Mouse (Mus musculus) kidney, postnatal 14 days (tissue): ENCODE measurements around the gene Map4k4.

Experiments used
- DNase-seq: peaks from one replicate; pipeline ENCODE4 v3.0.0; 2022; ENCODE audit warnings: mixed read lengths

Map4k4 gene

DNA sequence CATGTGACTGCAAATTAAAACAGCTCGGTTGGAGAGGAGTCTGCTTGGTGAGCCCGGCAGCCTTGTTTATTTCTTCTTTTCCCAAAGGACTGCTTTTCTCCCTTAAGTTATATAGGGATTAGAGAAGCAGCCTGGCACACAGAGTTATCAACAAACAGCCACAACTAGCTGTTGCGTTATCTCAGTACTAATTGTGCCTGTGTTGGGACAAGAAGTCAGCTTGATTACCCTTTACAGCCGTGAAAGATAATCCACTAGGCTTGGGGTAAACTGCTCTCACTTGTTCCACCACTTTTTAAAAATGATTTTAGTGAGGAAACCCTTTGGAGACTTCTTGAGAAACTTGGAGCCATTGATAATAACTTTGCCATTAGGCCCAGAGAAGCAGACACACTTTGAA lies 36.9 kb downstream of the Map4k4 start:
- no peak for DNase-seq

DNA sequence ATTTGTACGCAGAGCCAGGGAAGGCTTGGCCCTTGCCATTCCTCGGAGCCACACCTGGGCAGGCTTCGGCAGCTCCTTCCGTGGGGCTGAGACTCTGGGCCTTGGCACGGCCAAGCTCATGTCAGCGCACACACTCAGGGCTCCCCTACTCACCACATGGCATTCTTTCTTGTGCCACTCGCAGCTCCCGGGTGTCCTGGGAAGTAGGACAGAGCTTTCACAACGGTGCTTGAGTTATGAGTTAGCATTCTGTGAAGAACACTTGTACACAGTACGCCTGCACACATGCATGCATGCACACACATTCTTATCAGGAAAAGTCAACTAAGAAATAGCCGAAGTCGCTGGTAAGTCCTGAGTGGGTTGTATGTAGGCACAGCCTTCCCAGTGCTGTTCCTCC lies 38.7 kb downstream of the Map4k4 start:
- DNase-seq = no peak

DNA sequence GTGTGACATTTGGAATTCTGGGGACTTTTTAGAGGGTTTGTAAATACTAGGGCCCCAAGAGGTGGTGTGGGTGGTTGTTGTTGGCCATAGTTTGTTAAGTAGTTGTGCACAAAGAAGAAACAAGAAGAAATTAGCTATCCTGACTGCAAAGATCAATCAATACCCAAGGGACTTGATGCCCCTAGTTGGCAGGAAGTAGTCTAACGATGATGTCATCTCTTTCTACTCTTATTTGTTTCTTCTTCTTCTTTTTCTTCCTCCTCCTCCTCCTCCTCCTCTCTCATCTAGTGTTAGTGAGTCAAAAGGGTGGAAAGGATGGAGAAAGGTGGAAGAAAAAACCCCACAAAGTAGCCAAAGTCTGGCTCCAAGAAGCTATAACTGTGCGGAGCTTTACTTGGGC lies 39.6 kb downstream of the Map4k4 start:
- no peak for DNase-seq

DNA sequence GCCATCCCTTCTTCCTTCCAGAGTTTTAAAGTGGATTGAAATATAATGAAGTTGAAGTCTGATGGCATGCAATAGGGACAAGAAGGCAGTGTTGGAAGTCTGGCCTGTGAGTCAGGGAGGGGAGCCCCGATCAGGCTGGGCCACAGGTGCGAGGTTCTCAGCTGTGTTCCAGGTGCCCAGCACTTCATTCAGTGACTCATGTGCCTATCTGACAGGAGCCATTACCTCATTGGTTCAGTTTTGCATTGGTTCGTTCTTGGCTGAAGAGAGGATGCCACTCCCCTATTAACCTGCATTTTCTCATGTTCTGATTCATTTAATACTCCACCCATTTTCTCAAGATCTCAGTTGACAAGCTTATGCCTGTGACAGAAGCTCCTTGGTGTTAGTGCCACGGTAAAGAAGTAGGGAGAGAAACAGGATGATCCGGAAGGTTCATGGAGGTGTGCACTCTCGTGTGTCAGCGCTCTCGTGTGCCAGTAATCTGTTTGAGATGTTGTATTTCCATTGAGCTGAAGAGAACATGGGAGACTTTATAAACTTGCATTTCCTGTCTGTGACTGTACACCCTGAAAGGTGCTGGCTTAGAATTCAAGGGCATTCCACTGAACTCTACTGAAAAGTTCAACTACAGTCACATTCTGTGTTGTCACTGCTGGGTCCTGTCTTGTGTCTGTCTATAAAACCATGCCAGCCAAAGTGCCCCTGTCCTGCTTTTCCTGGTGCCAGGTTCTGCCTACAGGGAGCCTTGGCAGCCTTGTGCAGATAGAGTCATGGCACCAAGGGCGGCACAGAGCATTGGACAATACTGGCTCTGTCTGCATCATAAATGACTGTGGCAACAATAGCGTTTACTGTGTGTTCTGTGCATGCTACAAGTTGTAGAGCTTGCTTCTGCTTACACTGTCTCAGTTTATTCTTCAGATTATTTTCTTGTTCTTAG lies 40.8 kb downstream of the Map4k4 start:
- DNase-seq = no peak

DNA sequence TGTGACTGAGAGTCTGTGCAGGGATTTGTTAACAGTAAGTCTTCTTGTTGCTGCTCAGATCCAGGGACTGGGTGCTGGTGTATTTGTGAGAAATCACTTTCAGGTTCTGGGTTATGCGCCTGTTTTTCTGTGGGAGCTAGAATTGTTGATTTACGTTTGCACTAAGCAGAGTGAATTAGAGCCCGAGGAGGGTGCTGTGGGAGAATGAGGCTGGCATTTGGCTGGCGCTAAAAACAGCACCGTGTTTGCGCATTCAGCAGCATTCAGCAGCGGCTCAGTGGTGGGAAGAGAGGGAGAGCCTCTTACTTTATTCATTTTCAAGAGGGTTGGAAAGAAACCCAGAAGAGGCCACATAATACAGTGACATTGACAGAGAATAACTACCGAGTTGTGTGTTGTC lies 42.2 kb downstream of the Map4k4 start:
- DNase-seq = no peak

DNA sequence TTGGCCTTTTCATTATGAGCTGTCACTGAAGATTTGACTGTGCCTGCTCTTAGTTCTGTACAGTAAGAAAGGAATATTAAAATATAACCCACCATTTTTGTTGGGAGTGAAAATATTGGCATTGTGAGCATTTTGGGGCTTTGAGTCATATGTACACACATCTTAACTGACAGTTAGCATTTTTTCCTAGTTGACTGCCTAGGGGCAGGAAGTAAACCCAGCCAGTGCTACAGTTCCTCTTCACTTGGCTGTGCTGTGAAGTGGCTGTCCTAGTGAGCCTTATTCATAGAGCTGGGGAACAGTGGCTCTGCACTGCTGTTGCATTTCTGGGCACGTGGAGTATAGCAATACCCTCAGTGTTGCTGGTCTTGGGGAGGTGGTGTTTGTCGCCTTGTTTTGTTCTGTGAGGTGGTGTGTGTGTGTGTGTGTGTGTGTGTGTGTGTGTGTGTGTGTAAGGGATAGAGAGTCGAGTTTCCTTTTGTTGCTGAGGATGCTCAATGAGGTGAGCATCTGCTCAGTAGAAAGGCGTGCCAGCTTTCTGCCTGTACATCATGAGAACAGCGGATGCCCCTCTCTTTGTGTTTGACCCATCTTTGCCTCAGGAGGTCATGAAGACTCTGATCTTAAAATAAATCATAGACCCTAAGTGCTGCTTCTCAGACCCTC lies 43.7 kb downstream of the Map4k4 start:
- DNase-seq = no peak

DNA sequence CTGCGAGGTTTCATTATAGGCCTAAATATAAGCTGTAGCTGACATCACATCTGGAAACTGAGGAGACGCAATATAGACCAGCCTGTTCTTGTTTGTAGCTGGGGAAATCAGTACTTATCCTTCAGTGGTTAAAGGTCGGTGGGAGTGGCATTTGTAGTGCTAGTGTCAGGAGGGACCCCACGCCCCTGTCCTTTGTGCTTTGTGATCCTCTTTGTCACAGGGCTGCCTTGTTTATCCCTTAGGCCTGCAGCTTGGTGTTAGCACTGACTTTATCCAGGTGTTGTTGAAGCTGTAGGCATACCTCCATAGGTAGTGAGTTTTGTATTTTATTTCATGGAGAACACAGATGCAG lies 44.2 kb downstream of the Map4k4 start:
- DNase-seq = no peak

DNA sequence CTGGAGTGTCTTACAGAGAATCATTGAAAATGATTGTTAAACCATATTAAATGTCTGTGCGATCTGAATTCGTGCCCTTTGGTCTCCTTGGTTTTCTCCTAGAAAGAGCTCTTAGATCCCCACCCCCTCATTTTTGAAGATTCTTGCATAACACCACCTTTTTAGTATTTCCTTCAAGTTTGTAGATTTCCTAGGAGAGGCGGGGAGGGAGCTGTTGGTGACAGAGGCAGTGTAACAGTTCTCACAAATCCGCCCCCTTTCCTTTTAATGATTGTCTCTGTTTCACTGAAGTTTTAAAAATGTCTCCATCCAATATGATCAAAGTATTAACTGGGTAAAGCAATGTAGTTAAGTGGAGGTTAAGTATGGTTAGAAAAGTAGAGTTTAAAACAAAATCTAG lies 45.7 kb downstream of the Map4k4 start:
- DNase-seq = no peak

DNA sequence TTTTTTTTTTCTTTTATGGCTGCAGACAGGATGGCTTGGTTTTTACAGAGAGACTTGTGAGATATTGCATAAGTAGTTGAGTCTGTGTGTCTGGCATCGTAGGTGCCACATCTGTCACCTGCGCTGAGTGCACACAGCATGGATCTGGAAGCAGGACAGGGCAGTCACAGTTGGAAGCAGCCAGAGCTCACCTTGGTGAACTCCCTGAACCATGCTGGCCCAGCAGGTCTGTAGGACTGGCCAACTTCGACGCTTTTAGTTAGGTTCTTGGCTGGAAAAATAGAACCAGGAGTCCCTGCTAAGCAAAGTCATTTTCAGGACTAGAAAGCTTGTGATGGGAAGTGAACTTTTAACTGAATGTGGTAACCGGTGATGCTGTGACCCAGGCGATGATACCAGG lies 46.5 kb downstream of the Map4k4 start:
- DNase-seq = no peak

DNA sequence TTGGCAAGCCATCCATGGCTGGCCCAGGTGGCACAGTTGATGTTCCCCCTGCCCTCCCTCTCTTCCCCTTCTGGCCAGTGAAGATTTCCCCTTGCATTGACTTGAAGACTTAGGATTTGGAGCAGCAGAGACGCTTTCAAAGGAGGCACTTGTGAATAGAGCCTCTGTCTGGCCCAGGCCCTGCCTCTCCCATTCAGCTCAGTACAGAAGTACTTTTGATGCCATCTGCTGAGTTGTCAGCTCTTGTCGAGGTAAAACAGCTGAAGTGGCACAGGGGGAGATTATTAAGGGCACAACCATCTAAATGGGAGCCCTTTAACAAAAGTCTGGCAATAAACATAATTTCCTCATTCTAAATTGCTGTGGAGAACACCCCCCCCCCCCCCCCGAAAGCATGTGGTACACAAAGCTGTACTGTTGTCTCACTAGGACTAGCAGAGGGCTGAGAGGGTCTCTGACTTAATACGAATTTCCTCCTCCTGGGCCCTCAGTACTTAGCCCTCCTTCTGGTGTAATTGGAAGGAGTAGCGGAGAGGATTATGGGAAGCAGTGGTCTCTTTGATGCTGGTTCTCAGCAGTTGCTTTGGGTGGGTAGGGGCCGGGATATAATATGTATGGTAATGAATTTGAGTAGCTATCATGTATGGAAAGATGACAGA lies 47.1 kb downstream of the Map4k4 start:
- DNase-seq = no peak

DNA sequence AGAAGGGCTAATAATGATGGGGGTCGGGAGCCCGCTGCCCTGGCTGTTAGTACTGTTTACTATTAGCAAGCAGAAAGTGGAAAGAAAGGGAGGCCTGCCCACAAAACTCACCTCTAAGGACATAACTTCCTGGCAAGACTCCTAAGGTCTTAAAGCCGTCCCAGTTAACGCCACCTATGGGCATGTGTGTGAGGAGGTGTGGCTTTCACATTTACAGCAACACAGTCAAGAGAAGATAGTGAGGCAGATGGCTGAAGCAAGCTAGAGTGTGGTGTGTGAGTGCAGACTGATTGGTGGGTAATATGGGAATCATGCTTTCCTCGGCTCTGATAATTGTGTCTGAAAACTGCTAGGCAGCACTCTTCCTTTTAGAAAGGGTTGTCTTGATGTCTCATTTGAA lies 48.5 kb downstream of the Map4k4 start:
- no peak for DNase-seq

DNA sequence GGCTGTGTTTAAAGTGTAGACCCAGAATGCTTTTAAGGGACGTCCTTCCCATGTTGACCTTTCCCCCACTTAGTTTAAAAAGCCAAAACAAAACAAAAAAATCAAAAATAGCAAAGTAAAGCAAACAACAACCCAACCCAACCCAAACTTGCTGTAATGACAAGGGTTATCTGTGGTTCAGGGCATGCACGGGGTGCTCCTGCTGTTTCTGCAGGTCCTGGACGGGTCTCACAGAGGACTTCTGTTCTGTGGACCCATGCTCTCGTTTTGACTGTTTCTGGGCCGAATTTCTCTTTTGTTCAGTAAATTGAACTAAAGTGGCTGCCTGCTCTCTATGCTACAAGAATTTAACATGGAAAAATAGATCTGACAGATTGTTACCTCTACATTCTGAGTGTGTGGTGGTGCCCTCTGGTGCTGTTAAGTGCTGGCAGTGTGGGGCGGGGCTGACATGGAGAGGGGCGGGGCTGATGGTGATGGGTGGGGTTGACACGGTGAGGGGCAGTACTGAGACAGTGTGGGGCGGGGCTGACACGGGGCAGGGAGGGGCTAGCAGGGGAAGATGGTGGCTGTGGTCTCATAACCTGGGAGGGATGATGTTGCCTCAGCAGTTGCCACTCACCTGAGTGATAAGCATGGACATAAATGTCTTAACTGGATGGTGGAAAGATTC lies 49.2 kb downstream of the Map4k4 start:
- DNase-seq = no peak

DNA sequence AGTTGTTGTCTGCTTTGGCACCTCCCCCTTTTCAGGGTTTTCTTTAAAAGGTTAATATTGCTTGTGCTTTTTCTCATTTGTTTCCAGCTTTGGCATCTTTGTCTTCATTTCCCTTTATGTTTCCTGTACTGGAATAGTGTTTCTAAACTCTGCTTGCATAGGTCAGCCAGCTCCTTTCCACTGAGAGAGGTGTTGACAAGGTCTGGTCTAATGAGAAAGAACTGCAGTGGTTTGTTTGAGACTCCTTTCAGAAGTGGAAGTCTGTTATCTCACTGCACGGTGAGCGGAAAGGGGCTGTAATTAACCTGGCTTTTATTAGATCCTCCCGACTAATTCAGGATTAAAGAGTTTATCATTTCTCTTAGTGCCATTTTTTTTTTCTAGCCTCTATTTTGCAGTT lies 49.9 kb downstream of the Map4k4 start:
- DNase-seq = no peak

DNA sequence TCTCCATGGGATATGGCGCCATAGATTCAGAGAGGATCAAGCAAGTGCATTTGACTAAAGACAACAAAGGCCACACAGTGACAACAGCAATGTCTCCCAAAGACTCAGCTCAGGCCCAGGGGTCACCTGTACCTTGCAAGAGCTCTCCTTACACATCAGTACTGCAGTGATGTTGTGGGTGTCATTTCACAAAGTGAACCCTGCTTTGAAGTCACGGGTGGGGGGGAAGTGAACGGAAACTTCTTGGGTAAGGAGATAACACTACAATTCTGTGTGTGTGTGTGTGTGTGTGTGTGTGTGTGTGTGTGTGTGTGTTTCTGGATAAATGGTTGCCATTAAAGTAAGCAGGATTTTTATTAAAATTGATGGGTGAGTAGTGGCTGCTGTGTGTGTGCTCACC lies 53.9 kb downstream of the Map4k4 start:
- DNase-seq = no peak

DNA sequence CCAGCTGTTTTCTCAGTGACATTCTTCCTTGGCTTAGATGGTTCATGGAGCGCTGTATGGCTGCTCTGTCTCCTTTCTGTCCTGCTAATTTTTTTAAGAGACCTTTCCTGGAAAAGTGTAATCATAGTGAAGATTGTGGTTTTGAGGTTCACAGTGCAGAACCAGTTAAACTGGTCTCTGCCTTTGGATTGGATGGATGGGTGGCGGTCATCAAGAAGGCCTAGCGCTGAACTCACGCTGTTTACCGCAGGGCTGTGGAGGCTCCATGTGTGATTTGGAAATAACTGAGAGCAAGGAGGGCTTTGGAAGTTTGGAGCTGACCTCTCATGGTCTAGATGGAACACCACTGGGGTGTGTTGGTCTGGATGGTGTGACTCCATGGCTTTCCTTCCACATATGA lies 56.0 kb downstream of the Map4k4 start:
- DNase-seq = no peak

DNA sequence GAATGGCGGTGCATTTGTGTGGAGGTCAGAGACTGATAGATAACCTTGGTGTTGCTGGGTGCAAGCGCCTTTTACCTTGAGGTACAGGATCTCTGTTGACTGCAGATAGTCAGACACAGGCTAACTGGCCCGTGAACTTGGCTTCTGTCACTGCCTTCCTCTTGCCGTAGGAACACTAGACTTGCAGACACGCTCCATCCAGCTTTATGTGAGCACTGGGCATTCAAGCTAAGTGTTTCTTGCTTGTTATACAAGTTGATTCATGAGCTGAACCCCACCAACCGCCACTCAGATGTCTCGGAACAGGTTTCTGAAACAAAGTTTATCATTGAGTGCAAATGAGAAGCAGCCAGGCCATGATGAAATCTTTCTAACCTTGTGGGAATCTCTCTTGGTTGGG lies 57.3 kb downstream of the Map4k4 start:
- DNase-seq = no peak

DNA sequence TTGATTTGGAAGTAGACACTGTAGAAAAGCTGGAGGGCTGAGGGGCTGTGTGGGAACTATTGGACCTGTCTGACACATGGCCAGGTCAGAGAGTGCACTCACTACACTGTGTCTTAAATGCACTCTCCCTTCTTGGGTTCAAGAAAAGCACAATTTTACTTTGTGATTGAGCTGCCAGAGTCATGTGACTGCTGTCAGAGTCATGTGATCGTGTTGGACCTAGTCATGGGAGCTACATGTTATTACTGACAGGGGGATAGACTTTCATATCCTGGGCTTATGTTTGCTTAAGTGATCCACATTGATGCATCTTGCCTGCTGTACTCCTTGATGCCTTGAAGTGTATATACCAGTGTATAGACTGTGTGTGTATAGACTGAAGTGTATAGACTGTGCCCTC lies 59.9 kb downstream of the Map4k4 start:
- no peak for DNase-seq

DNA sequence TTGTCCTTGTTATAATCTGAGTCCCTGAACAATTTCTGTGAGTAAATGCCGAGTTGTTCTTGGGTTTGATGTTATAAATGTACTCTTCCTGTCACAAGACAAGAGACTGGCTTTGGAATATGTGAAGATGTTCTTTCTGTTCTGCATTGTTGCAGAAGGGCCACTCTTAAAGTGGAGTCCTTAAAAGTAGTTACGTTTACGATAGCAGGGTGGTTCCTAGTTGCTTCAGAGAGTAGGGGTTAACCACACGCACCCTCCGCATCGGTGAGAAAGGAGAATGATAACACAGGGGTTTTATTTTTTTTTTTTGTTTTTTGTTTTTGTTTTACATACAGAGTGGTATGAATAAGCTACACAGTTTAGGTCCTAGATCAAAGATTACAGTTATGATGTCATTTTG lies 60.4 kb downstream of the Map4k4 start:
- DNase-seq = no peak

DNA sequence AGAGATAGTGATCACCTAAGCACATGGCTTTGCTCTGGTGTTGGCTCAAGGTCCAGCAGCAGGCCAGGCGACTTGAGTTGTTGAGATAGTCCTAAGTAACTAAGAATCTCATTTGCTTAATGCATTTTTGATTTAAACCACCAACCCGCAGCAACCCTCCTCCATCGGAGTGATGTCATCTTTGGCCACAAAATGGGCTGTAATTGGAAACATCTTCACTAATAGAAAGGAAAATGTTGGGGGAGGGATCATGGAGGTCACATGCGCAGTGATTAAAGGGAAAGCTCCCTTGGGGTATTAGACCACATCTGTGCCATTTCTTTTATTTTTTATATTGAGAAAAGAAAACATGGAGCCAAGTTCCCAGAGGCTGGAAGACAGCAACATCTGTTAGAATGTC lies 61.6 kb downstream of the Map4k4 start:
- DNase-seq = no peak

DNA sequence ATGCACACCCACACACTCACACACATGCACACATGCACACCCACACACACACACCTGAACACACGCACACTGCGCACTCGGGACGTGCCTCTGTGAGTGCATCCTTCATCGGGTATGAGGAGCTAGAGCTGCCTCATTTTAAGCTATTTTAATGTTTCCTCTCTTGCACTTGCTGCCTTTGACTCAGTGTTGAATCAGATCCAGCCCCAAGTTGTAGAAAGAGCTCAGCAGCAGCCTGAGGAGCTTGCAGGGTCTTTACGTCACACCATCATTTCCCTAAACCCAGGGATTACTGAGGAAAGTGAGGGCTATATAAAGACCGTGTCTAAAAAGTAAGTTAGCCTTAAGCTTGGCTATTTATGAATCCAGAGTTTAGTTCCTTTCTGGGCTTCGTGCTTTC lies 62.1 kb downstream of the Map4k4 start:
- DNase-seq = no peak

DNA sequence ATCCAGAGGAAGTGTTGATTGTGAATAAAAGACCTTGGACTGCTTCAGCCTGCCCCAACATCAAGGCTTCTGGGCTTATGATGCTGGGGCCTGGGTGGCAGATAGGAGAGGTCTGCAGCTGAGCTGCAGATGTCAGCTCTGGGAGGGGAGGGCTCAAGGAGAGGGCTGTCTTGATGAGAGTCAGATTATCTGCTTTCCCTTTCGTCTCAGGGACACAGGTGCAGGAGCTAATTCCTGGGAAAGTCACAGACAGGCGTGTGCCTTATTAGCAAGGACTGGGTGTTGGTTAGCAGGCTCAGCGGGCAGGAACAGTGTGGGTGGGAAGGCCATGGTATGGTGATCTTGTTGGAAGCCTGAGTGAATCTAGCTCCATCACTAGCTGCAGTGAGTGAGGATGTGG lies 63.1 kb downstream of the Map4k4 start:
- no peak for DNase-seq

DNA sequence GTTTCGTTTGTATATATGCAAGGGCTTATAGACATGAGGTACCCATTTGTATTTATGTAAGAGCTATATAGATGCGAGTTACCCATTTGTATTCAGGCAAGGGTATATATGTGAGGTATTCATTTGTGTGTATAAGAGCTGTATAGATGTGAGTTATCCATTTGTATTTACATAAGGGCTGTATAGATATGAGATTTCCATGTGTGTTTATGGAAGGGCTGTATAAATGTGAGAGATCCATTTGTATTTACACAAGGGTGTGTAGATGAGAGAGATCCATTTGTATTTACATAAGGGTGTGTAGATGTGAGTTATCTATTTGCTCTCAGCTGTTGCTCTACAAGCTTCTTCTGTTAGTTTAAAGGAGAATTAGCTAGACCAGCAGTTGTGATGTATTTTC lies 63.7 kb downstream of the Map4k4 start:
- DNase-seq = no peak

DNA sequence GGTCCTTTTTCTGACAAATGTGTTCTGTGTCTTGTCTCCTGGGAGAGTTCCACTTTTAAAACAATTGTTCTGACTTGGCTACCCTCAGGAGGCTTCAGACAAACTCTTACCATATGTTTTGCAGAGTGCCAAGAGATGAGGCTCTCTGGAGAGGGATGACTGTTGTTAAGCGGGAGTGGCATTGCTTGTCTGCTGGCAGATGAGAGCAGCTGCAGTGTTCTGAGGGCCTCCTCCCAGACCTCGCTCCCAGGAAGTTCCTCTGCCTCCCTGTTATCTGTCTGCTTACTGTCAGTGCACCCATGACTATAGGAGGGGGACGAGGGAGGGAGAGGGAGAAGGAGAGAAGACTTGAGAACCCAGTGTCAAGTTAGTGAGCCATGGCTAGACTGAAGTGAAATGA lies 64.7 kb downstream of the Map4k4 start:
- DNase-seq = no peak

DNA sequence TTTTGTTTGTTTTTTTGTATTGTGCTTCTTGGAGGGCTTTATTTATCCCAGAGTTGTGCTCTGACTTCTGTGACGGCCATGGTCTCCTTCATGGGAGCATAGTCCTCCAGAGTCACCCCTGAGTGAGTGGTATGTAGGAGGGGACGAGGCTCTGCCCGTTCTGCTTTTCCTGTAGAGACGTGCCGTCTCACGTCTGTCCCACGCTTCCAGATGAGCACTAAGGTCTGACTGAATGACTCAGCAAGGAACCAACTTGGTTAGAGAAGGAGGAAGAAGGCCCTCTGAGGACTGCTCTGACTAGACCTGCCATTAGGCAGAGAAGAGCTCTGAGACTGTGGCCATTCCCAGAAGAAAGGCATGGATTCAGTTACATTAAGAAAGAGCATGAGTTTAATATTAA lies 68.3 kb downstream of the Map4k4 start:
- no peak for DNase-seq
